Mouse (Mus musculus) cerebellum, adult 9-11 months (tissue): ENCODE data around the gene Fhod1.
A peak's percentile ranks its signal among the peaks of the same experiment; 100 is the strongest.

Experiments
- DNase-seq: peaks from one replicate; pipeline ENCODE4 v3.0.0; 2022

The Fhod1 gene

GRCm38 (mm10) chr8:105348450-105349095, 820 bp upstream of the Fhod1 start, which contains the start of gene Slc9a5:
Gene Slc9a5, plus strand, starts transcription at chr8:105348843.
- DNase-seq = peak; percentile 83

- peak; percentile 76 for DNase-seq
These were observed 934 bp downstream of the Fhod1 start for GRCm38 (mm10) chr8:105346611-105347427.

- peak; percentile 26 for DNase-seq
These were observed 2.4 kb downstream of the Fhod1 start for GRCm38 (mm10) chr8:105345061-105345975.

- DNase-seq = no peak
These were observed 3.8 kb downstream of the Fhod1 start for GRCm38 (mm10) chr8:105343791-105344574.

DNA sequence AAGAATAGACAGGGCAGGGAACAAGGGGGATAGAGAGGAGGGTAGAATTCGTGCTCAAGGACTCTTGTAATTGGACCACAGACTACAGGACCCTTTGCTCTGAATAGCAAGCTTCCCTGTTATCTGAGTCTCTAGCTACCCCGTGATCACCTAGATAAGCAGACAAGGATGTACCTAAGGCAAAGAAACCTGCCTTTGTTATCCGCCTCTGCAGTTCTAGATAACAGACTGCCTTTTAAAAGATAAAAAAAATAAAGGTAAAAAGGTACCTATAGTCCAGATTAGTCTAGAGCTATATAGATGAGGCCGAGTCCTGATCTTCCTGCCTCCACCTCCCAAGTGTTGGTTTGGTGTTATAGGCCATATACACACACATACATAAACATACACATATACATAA, 5.0 kb downstream of the Fhod1 start:
- DNase-seq = no peak

- DNase-seq = no peak
These were observed 6.4 kb downstream of the Fhod1 start for GRCm38 (mm10) chr8:105341399-105341798.

DNA sequence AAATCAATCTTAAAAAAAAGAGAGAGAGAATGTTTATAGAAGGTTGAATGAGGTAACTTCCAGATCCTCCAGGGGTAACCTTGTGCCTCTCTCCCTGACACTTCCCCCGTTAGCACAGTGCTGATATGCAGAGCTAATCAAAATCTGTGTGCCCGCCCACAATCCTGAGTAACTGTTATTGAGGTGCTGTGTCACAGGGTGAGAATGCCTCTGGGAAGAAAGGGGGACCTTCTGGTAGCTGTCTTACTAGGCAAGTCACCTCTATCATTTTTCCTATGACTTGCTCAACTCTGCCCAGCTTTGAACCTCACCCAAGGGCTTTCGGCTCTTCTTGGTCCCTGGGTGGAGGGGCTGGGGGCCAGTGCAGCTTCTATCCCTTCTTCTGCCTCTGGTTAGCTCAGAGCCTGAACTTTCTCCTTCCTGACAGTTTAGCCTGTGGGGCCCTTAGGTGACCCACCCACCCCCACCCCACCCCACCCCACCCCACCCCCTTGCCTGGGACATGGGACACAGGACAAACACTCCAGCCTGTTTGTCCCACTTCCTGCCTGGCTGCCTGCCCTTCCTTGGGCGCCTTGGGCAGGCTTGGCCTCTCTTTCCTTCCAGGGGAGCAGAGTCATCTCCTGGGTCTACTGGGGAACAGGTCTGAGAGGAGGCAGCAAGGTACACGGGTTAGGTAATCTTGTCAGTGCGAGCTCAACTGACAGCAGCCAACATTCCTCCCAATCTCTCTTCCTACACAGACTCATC, 7.7 kb downstream of the Fhod1 start:
- no peak for DNase-seq

DNA sequence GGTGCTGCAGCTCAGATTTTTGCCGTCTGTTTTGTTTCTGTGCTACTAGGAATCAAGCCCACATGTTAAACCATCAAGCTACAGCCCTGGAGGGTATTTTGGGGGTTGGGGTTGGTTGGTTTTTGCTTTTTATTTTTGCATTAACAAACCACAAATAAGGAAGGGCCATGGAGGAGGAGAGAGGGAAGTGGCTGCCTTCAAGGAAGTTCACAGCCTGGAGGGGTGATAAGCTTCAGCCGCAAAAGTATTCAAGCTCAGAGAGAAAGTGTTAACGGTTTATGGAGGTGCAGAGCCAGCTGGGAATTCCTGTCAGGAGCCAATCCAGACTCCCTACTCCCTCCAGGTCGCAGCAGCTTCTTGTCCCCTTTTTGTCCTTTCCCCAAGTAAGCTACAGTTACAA, 8.8 kb downstream of the Fhod1 start:
- no peak for DNase-seq

DNA sequence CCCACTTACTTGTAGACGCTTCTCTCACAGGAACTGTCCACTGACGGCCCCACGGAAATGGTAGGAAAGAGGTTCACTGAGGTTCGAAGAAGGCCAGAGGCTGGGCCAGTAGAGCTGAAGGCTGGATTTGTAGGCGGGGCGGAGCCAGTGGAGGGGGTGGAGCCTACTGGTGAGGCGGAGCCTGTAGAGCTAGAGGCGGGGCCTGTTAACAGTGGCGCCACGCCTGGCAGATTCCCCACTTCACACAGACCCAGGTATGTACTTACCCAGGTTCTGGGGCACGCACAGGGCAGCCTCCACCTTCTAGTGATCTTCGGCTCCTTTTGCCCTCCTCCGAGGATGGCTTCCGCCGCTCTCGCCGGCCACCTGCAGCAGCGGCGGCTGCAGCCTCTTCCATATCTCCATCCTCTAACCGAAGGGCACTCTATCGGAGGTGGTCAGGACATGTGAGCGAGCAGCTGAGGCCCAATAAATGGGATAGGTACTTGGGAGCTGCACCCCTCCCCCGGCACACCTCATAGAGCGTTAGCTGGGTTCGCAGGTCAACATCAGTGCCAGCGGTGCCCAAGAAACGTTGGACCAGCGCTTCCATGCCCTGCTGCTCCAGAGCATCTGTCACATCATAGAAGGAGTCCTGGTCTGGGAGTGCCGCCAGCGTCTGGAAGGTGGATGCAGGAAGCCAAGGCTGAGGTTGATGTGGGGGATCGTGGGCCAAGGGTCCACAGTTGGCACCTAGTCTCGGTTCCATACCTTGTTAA, 11.2 kb downstream of the Fhod1 start:
- no peak for DNase-seq

DNA sequence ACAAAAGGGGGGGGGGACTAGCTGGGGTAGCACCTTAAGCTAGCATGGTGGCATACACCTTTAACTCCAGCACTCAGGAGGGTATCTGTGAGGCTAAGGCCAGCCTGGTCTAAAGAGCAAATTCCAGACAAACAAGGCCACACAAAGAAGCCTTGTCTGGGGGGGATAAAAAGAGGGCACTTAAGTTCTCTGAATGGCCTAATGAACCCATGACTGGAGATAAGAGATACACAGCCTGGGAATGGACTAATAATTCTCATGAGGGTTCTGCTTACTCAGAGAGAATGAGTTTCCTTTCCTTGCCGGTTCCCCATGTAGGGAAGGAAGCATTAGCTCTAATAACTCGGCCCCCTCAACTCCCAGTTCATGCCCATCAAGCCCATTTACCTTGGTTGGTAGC, 15.2 kb downstream of the Fhod1 start:
- no peak for DNase-seq

- DNase-seq = no peak
These were observed 15.8 kb downstream of the Fhod1 start for GRCm38 (mm10) chr8:105331931-105332330.

DNA sequence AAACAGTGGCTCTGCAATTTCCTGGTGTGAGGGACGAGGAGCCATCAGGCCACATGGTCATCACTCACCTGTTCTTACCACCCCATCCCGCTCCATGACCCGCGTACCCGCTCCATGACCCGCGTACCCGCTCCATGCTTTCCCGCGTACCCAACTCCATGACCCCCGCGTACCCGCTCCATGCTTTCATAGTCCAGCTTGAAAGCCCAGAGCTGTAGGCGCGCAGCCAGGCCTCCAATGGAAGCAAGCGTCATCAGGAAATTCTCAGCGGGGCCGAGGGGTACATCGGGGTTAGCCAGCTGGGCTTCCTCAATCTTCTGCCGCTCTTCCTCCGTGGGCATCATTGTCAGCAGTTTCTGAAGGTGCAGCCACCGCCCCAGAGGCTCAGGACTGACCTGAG, 16.3 kb downstream of the Fhod1 start:
- no peak for DNase-seq

- DNase-seq = no peak
These were observed 17.4 kb downstream of the Fhod1 start for GRCm38 (mm10) chr8:105330325-105330724.

GRCm38 (mm10) chr8:105326968-105327367, 20.8 kb downstream of the Fhod1 start:
- DNase-seq = no peak

- peak; percentile 97 for DNase-seq
These were observed 21.5 kb downstream of the Fhod1 start, which contains the start of the genes Lrrc29 and Tmem208 for GRCm38 (mm10) chr8:105326141-105326672. Gene Lrrc29, minus strand, starts transcription at chr8:105326278. Gene Tmem208, plus strand, starts transcription at chr8:105326354.

DNA sequence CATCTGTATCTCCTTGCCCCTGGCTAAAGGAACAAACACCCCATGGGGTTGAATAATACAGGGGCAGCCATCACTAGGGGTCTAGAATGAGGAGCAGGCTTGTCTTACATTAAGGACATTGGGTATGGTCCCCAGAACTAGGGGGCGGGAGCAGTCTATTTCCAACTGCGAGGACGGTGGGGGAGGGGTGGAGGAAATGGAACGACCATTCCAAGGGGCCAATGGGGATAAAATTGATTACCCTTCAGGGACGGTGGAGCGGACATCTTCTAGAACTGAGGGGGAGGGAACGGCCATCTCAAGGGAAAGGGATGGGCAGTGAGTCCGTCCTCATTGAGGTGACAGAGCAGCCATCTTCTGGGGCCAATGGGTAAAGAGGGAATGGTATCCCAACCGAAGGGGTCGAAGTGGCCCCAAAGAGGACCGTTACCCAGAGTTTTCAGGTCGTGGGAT, 22.1 kb downstream of the Fhod1 start:
- no peak for DNase-seq

DNA sequence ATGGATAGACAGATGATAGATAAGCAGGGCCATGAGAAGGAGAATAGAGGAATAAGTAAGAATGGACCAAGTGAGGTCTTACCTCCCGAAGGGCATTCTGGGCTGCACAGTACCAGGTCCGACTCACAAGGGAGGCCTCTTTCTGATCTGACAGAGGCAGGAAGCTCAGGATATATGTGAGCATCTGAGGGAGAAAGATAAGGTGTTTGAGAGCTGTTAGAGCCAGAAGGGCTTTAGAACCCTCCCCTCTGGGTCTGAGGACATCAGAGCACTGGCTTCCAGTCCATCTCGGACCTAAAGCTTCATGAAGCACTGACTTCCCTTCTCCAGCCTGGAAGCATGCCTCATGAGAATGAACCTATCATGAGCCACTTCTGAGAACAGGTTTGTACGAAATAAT, 24.6 kb downstream of the Fhod1 start:
- no peak for DNase-seq

DNA sequence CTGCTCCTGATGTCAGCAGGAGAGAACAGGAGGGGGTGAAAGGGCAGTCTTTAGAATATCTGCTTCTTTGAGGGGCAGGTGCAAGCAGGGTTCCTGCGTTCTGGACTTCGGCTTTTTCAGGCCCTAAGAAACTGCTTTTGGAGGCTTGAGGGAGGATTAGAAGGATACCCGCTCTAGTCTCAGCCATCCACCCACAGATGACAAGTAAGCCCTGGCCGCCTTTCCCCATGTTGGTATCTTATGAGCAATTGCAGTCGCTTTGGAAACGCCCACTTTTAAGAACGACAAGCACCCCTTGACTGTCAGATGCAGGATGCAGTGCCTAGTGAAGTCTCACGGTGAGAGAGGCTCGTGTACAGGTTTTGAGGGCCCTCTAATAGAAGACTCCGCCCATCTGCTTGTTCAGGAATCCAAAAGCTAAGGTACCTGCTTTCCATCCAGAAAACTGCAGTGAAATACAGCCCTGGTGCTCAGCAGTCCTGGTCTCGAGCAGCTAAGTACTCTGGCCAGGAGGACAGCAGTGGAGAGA, 29.0 kb downstream of the Fhod1 start:
- DNase-seq = no peak

- DNase-seq = no peak
These were observed 29.8 kb downstream of the Fhod1 start for GRCm38 (mm10) chr8:105317941-105318340.
